Mouse (Mus musculus) limb, embryonic 10.5 days (tissue): ENCODE measurements around the gene Kif13a. TPM values are rescaled to one million over a fixed set of nuclear protein-coding genes. Genes with fewer than 3 reads are reported as not detected.

ENCODE experiments used
- DNase-seq: peaks from one replicate; pipeline ENCODE4 v3.0.0-alpha.2; 2017; ENCODE audit warnings: low spot score
- H3K27ac ChIP-seq: fragments of 300-500 bp; sonication (generic); 2 replicates; pipeline ENCODE4 v1.5.1; 2016; ENCODE audit warnings: mild to moderate bottlenecking
- H3K27me3 ChIP-seq: fragments of 300-500 bp; sonication (generic); 2 replicates; pipeline ENCODE4 v1.6.1; 2016; ENCODE audit warnings: low read depth, mild to moderate bottlenecking; ENCODE audit not compliant: poor library complexity, severe bottlenecking
- H3K36me3 ChIP-seq: fragments of 300-500 bp; sonication (generic); 2 replicates; pipeline ENCODE4 v1.6.1; 2016; ENCODE audit warnings: mild to moderate bottlenecking, moderate library complexity
- H3K4me1 ChIP-seq: fragments of 300-500 bp; sonication (generic); 2 replicates; pipeline ENCODE4 v1.6.1; 2016
- H3K4me3 ChIP-seq: fragments of 300-500 bp; sonication (generic); 2 replicates; pipeline ENCODE4 v1.5.1; 2016; ENCODE audit warnings: mild to moderate bottlenecking, moderate library complexity
- H3K9me3 ChIP-seq: fragments of 300-500 bp; sonication (generic); replicated peaks from 2 replicates; pipeline ENCODE4 v1.6.1; 2016; ENCODE audit warnings: mild to moderate bottlenecking
- WGBS: fragments of 180-500 bp; shearing (Covaris S2); methylation state at CpG from one replicate; pipeline ENCODE4 v1.1.7; 2016; 5-methylcytosine and 5-hydroxymethylcytosine counted together
- polyA plus RNA-seq: library from polyadenylated mRNA; unstranded; fragments of >200 nt; fragmentation: Nextera tagmentation; extraction: Ambion mirVana; gene quantifications from 2 replicates; pipeline ENCODE4 v1.2.1, GENCODE M21; 2016

Kif13a gene
- 13.5 and 13.6 TPM in 2 replicates for polyA plus RNA-seq

DNA sequence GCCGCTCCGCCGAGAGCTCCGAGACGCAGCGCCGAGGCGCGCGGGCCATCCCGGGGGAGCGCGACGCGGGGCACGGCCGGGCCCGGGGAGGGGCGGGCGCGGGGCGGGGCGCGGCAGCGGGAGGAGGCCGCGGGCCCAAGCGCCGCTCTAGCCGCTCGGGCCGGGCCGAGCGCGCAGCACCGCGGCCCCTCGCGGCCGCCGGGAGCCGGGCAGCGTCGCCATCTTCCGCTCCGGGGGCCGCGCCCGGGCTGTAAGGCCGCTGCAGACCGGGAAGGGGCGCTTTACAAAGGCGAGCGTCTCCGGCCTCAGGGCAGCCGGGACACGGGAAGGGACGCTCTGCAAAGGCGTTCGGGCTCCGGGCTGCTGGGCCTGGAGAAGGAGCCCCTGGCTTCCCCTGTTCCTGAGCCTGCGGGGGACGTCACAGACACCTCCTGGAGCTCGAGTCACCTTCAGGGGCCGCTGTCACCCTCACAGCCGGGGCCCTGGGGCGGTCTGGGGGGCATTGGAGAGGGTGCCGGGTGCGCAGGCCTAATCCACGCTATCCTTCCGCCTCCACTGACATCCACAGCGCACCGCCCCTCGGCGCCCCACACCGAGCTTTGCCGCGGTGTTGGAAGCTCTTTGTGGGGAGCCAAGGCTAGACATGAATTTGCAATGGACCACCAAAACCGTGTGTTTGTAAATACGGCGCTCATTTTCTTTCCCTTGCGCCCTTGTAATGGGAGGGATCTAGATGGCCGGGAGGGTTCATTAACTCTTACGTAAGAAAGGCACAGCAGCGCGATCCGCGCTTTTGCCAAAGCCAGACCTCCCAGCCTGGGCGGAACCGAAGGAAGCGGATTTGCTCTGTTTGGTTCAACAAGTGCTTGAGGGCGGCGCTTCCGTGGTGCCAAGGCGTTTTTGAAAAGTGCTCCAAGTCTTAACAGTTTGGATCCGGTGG lies at the start of gene Kif13a:
Kif13a (minus strand) TSS at position 149 of the 940 bp plus-strand sequence.
- H3K4me1 ChIP-seq = peaks cover 31% of the 10 kb centered on the region
- peak; percentile 82 for DNase-seq
- peaks cover 24% of the 10 kb centered on the region for H3K27me3 ChIP-seq
- peak within 1 kb of the TSS; percentile 96 for H3K27ac ChIP-seq
- 7% methylated on average over 89 of the region's 96 CpGs for WGBS
- peaks cover 22% of the 10 kb centered on the region for H3K36me3 ChIP-seq
- H3K4me3 ChIP-seq = peak within 1 kb of the TSS; percentile 88
- no peaks in the 10 kb centered on the region for H3K9me3 ChIP-seq

DNA sequence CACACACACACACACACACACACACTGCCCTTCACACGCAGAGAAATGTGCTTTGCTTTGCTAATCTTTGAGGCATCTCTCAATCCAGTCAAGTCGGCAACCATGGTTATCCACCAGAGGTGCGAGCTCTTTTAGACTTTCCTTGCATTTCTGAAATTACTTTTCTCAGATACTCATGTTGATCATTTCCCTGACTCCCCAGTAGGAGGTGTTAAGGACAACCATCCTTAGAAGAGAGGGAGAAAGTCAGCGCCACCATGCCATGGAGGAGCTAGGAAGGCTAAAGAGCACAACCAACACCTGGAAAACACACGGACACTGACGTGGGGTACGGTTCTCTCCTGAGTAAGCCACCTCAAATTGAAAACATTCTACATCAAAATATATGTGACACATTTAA lies 46.9 kb upstream of the Kif13a start:
- WGBS = 91% methylated on average over 7 of the region's 7 CpGs
- H3K27ac ChIP-seq = no peak overlapping the region
- DNase-seq = no peak
- H3K27me3 ChIP-seq = no peaks in the 10 kb centered on the region
- no peaks in the 10 kb centered on the region for H3K9me3 ChIP-seq
- no peaks in the 10 kb centered on the region for H3K4me1 ChIP-seq
- no peaks in the 10 kb centered on the region for H3K36me3 ChIP-seq
- no peak overlapping the region for H3K4me3 ChIP-seq

DNA sequence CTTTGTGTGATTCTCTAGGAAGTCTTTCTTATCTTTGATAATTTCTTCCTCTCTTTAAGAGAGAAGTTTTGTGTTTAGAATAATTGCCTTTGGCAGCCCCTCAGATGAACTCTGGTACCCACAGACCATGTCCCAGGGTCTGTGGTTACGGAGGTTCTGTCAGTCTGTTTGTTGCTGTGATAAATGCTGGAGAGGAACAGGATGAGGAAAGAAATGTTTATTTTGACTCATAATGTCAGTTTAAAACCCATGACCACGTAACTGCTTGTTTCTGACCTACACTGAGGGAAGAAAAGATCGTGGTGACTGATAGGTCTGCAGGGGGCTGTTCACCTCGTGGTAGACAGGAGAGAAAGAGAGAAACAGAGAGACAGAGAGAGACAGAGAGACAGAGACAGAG lies 46.3 kb upstream of the Kif13a start:
- H3K36me3 ChIP-seq = no peaks in the 10 kb centered on the region
- no peaks in the 10 kb centered on the region for H3K27me3 ChIP-seq
- WGBS = 70% methylated on average over 4 of the region's 4 CpGs
- H3K27ac ChIP-seq = no peak overlapping the region
- no peaks in the 10 kb centered on the region for H3K4me1 ChIP-seq
- H3K9me3 ChIP-seq = no peaks in the 10 kb centered on the region
- DNase-seq = no peak
- H3K4me3 ChIP-seq = no peak overlapping the region

DNA sequence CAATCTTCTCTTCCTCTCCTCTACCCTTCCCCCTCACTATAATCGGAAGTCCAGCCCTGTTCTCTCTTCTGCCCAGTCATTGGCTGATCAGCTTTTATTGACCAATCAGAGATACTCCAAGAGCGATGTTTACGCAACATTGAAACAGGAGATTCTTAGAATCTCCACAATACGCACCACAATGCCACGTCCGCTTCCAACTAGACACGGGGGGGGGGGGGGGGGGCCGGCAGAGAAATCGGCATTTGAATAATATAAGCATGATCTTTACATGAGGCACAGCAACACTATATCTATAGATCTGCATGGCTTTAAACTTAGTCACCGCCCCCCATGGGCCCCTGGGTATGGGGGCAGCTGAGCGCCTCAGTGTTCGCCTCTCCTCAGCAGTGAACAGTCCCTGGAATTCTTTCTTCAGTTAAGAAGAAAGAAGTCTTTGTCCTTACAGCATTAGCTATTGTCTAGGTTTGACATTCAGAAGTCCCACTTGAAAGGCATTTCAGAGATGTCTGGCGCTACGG lies 45.4 kb upstream of the Kif13a start:
- no peak for DNase-seq
- no peak overlapping the region for H3K4me3 ChIP-seq
- 74% methylated on average over 14 of the region's 14 CpGs for WGBS

DNA sequence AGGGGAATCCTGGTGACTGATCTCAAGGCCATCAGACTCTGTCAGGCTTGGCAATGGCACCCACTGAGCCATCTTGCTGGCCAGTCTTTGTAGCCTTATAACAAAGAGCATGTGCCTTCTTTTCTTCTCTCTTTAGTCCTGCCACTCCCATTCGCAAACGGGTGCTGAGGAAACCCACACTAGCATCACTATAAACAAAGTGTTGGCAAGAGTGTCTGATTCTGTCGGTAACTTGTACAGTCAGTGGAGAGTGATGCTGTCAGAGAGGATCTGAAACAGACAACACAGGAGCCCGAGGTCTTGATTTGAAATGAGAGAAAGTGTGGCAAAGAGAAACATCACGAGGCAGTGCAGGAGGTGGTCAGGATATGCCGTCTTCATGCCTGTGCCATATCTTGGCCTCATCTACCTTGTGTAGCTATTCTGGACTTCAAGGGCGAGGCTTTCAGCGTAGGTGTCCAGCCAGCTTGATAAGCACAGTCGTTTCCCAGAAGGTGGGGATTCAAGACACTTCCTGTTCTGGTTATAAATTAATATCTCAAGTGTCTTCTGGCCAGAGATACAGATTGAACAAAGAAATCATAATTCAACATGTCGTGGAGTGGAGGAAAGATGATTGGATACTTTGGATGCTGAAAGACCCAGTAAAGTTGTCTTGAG lies 40.7 kb upstream of the Kif13a start:
- no peak overlapping the region for H3K27ac ChIP-seq
- no peak overlapping the region for H3K4me3 ChIP-seq
- no peaks in the 10 kb centered on the region for H3K36me3 ChIP-seq
- H3K9me3 ChIP-seq = no peaks in the 10 kb centered on the region
- WGBS = 89% methylated on average over 10 of the region's 10 CpGs
- no peak for DNase-seq
- H3K4me1 ChIP-seq = peaks cover 7% of the 10 kb centered on the region; the same call in 1 of the 2 replicates
- no peaks in the 10 kb centered on the region for H3K27me3 ChIP-seq

More for the DNA sequence above, 45.4 kb upstream of the Kif13a start:
- Histone ChIP-seq H3K27ac (no peak overlapping the region), H3K27me3 (no peaks in the 10 kb centered on the region), H3K4me1 (no peaks in the 10 kb centered on the region), H3K9me3 (no peaks in the 10 kb centered on the region), H3K36me3 (no peaks in the 10 kb centered on the region)

DNA sequence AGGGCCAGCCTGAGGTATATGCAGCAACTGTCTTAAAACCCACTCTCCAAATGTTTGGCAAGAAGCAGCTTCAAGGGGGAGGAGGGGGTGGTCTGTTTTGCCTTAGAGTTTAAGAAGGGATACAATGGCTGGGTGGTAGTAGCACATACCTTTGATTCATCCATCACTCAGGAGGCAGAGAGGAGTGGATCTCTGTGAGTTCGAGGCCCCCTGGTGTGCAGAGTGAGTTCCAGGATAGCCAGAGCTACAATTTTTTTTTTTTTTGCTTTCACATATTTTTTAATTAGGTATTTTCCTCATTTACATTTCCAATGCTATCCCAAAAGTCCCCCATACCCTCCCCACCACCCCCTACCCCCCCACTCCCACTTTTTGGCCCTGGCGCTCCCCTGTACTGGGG lies 39.0 kb upstream of the Kif13a start:
- Histone ChIP-seq H3K4me3 (no peak overlapping the region), H3K36me3 (no peaks in the 10 kb centered on the region), H3K4me1 (peaks cover 7% of the 10 kb centered on the region; the same call in 1 of the 2 replicates), H3K27ac (no peak overlapping the region), H3K27me3 (no peaks in the 10 kb centered on the region), H3K9me3 (no peaks in the 10 kb centered on the region)
- no peak for DNase-seq
- whole genome bisulfite sequencing = 90% methylated on average over 2 of the region's 2 CpGs

DNA sequence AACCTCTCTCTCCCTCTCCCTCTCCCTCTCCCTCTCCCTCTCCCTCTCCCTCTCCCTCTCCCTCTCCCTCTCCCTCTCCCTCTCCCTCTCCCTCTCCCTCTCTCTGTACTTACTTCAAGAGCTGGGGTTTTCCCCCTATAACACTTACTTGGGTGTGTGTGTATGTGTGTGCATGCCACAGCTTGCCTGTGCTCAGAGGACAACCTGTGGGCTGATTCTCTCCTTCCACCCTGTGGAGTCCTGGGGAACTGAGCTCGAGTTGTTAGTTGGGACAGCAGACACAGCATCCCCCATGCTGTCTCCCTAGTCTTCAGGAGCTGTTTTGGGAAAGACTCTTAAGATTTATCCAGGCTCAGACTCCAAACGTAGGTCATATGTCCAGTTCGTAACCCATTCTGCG lies 37.6 kb upstream of the Kif13a start:
- no peaks in the 10 kb centered on the region for H3K9me3 ChIP-seq
- WGBS = 76% methylated on average over 4 of the region's 4 CpGs

DNA sequence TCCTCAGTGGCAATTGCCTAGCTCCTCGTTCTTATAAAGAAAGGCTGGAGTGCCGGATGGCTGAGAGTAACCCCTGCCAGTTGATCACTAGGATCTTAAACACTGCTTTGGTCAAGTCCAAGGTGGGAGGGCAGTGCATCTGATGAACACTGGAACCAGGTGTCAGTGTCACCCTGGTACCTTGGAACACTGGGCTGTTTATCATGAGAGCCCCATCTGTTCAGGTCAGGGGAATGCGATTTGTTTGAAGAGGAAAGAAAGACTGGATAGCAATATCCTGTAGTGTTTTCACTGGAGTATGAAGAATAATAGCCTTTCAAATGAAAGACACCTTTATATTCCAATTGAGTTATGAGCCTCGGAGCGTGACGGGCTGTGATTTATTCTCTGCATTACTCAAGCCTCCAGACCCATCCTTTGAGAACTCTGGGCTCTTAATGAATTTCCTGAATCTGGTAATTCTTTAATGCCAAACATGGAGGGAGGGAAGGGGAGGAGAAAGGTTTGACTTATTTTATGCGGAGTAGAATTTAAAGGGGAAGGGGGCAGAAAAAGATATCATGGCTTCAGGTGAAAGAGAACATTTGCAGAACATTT lies 31.3 kb upstream of the Kif13a start:
- Histone ChIP-seq H3K27ac (no peak overlapping the region), H3K9me3 (no peaks in the 10 kb centered on the region), H3K27me3 (no peaks in the 10 kb centered on the region), H3K36me3 (no peaks in the 10 kb centered on the region), H3K4me3 (no peak overlapping the region), H3K4me1 (peaks cover 22% of the 10 kb centered on the region)
- DNase-seq = no peak
- WGBS = 77% methylated on average over 7 of the region's 7 CpGs

More for the DNA sequence above, 37.6 kb upstream of the Kif13a start:
- Histone ChIP-seq H3K27me3 (no peaks in the 10 kb centered on the region), H3K27ac (no peak overlapping the region), H3K36me3 (no peaks in the 10 kb centered on the region), H3K4me3 (no peak overlapping the region), H3K4me1 (peaks cover 13% of the 10 kb centered on the region; the same call in 1 of the 2 replicates)
- DNase-seq = no peak

DNA sequence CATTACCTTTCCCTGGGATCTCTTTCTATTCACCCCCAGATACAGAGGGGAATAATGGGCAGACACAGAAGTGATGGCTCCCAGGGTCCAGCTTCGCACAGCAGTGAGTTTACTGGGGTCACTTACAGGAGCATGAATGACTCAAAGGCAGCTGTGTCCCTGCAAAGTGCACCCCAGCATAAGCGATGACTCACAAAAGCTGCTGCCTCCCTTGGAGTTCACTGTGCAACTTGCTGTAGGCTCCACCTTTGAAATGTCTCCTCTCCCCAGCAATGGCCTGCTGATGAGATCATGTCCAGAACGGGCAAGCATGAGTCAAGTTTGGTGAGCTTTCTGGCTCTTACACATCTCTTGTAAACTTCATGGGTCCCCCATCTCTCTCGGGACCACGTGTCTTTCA lies 29.5 kb upstream of the Kif13a start:
- no peak overlapping the region for H3K27ac ChIP-seq
- no peak for DNase-seq
- H3K4me1 ChIP-seq = peaks cover 22% of the 10 kb centered on the region
- H3K4me3 ChIP-seq = no peak overlapping the region
- 92% methylated on average over 5 of the region's 5 CpGs for WGBS
- no peaks in the 10 kb centered on the region for H3K9me3 ChIP-seq
- H3K36me3 ChIP-seq = no peaks in the 10 kb centered on the region
- H3K27me3 ChIP-seq = no peaks in the 10 kb centered on the region

DNA sequence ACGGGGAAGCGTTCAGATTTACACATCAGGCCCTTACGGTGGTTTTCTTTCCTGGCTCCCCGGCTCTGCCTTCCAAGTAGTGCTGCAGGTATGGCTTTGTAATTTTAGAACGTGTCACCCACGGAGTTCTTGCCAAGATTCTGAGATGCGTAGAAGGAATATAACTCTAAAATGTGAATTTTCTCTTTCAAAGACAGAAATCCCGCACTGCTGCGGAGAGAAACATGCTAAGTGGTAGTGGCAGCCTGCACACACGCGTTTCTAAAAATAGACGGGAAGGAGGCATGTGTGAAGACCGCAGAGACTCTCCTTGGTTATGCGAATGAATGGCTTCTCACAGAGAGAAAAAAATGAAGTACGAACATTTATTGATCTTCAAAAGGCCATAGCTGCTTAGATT lies 21.5 kb upstream of the Kif13a start:
- Histone ChIP-seq H3K27me3 (no peaks in the 10 kb centered on the region), H3K4me3 (no peak overlapping the region), H3K36me3 (no peaks in the 10 kb centered on the region), H3K4me1 (peaks cover 7% of the 10 kb centered on the region), H3K9me3 (no peaks in the 10 kb centered on the region), H3K27ac (no peak overlapping the region)
- 90% methylated on average over 15 of the region's 15 CpGs for WGBS
- DNase-seq = no peak

DNA sequence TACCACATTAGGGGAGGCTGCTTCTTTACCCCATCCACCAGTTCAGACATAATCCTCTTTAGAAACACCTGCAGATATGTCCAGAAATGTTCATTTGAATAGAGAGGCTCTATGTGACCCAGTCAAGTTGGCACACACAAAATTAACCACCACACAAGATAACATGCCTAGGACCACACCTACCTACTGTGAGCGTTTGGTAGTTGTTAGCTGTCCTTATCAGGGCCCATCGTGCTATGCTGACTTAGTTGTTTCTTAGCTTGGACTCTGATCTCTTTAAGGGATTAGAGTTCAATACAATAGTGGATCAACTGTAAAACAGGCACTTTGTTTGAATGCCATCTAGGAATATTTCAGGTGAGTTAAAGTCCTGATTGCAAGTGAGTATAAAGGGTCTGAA lies 20.1 kb upstream of the Kif13a start:
- peaks cover 22% of the 10 kb centered on the region for H3K4me1 ChIP-seq
- 96% methylated on average over 2 of the region's 2 CpGs for WGBS
- no peaks in the 10 kb centered on the region for H3K36me3 ChIP-seq
- H3K4me3 ChIP-seq = no peak overlapping the region
- DNase-seq = no peak
- no peaks in the 10 kb centered on the region for H3K27me3 ChIP-seq
- no peaks in the 10 kb centered on the region for H3K9me3 ChIP-seq
- no peak overlapping the region for H3K27ac ChIP-seq

DNA sequence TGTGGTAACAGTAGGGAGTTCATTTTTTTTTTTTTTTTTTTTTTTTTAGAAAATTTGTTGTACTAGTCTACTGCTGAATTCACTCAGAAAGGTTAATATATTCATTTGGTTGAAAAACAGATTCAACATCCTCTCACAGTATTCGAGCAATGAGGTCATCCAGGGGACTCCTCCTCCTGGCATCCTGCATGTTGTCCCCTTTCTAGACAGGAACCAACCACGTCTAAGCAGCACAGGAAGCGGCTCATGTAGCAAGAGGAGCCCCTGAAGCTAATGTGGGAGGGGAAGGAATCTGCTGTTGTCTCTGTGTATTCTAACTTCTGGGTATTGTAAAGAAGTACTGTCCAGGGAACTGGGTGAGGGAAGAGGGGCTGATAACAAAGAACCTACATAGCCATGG lies 18.4 kb upstream of the Kif13a start:
- Histone ChIP-seq H3K9me3 (no peaks in the 10 kb centered on the region), H3K27ac (no peak overlapping the region), H3K27me3 (no peaks in the 10 kb centered on the region), H3K36me3 (no peaks in the 10 kb centered on the region), H3K4me3 (no peak overlapping the region), H3K4me1 (peaks cover 34% of the 10 kb centered on the region)
- no peak for DNase-seq
- WGBS = 71% methylated on average over 3 of the region's 3 CpGs

DNA sequence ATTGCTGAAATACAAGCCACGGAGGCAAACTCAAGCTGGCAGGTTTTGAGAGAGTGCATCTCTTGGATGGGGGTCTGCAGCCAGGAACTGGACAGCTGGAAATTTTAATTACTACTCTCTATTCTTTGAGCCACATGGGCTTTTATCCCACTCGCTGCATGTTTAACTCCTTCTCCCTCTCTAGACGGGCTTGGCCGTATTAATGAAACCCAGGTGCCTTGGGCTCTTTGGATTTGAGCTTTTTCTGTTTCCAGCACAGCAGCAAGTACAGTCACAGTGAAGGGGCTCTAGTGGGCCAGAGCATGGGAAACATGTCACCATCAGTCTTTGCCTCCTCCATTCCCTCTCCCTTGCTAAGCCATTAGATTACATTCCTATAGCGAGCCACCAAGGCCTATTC lies 16.4 kb upstream of the Kif13a start:
- WGBS = 35% methylated on average over 5 of the region's 5 CpGs
- no peaks in the 10 kb centered on the region for H3K36me3 ChIP-seq
- DNase-seq = peak; percentile 53
- H3K9me3 ChIP-seq = no peaks in the 10 kb centered on the region
- no peaks in the 10 kb centered on the region for H3K27me3 ChIP-seq
- peaks cover 34% of the 10 kb centered on the region for H3K4me1 ChIP-seq
- peak overlapping the region; percentile 81 for H3K27ac ChIP-seq
- no peak overlapping the region for H3K4me3 ChIP-seq
